Mouse (Mus musculus): ENCODE results near the gene Narf.

The Narf gene

GRCm38 (mm10) chr11:121235475-121236238 lies 1.4 kb upstream of the Narf start:
- DNase-seq (ENCODE audit: low spot score in 2 of 2) = no peak

GRCm38 (mm10) chr11:121237345-121238128 lies 484 bp downstream of the Narf start:
- no peak for DNase-seq (ENCODE audit: low spot score in 2 of 2)

GRCm38 (mm10) chr11:121239669-121240068 lies 2.6 kb downstream of the Narf start:
- DNase-seq (ENCODE audit: low spot score in 2 of 2) = no peak

GRCm38 (mm10) chr11:121250196-121250595 lies 13.1 kb downstream of the Narf start:
- no peak for DNase-seq (ENCODE audit: low spot score in 2 of 2)

- peak; percentile 78 to 84 for DNase-seq (ENCODE audit: low spot score in 2 of 2)
Measured at GRCm38 (mm10) chr11:121259160-121260100, 22.4 kb downstream of the Narf start, which contains the start of gene Foxk2. TSS of gene Foxk2 (plus strand) at chr11:121259990.

- DNase-seq (ENCODE audit: low spot score in 2 of 2) = peak; percentile 2 to 34
Measured at GRCm38 (mm10) chr11:121260211-121260906, 23.3 kb downstream of the Narf start.

GRCm38 (mm10) chr11:121261074-121261473 lies 24.0 kb downstream of the Narf start:
- DNase-seq (ENCODE audit: low spot score in 2 of 2) = no peak

- DNase-seq (ENCODE audit: low spot score in 2 of 2) = no peak
Measured at GRCm38 (mm10) chr11:121277516-121277915, 40.5 kb downstream of the Narf start.

GRCm38 (mm10) chr11:121278011-121278410 lies 41.0 kb downstream of the Narf start:
- DNase-seq (ENCODE audit: low spot score in 2 of 2) = no peak

GRCm38 (mm10) chr11:121282911-121283310 lies 45.9 kb downstream of the Narf start:
- no peak for DNase-seq (ENCODE audit: low spot score in 2 of 2)

- DNase-seq (ENCODE audit: low spot score in 2 of 2) = no peak
Measured at GRCm38 (mm10) chr11:121289859-121290258, 52.8 kb downstream of the Narf start.

- DNase-seq (ENCODE audit: low spot score in 2 of 2) = no peak
Measured at GRCm38 (mm10) chr11:121294771-121295170, 57.7 kb downstream of the Narf start.

GRCm38 (mm10) chr11:121298493-121298892 lies 61.4 kb downstream of the Narf start:
- DNase-seq (ENCODE audit: low spot score in 2 of 2) = no peak

GRCm38 (mm10) chr11:121300265-121300664 lies 63.2 kb downstream of the Narf start:
- DNase-seq (ENCODE audit: low spot score in 2 of 2) = no peak

GRCm38 (mm10) chr11:121305371-121305770 lies 68.3 kb downstream of the Narf start:
- no peak for DNase-seq (ENCODE audit: low spot score in 2 of 2)
